Mouse (Mus musculus): ENCODE results near the gene Ubtd1. TPM values are rescaled to one million over a fixed set of nuclear protein-coding genes. Genes with fewer than 3 reads are reported as not detected.

Ubtd1 gene
- polyA plus RNA-seq, 1 experiment = 10.8 TPM

GRCm38 (mm10) chr19:42001253-42001980, 19.9 kb downstream of the Ubtd1 start:
- Histone ChIP-seq H3K27me3 (ENCODE audit: control insufficient read depth, insufficient read depth, low read length) (no peaks in the 10 kb centered on the region), H3K4me3 (ENCODE audit: low read depth, low read length) (no peak overlapping the region), H3K36me3 (ENCODE audit: control insufficient read depth, insufficient read depth, low read length) (no peaks in the 10 kb centered on the region), H3K27ac (ENCODE audit: insufficient read depth, low read depth, low read length) (no peak overlapping the region), H3K4me1 (ENCODE audit: control insufficient read depth, insufficient read depth, insufficient read length, low read length) (peaks cover 4% of the 10 kb centered on the region; the same call in 1 of the 2 replicates)
- no peak for TF ChIP-seq CTCF (IDR thresholded peaks at IDR 0.05; ENCODE audit: extremely low read depth, insufficient read length, insufficient replicate concordance, low read depth, low read length)
- TF ChIP-seq POLR2A (IDR thresholded peaks at IDR 0.05; ENCODE audit: low read depth, low read length) = no peak
- 88% methylated on average over 12 of the region's 12 CpGs for WGBS

GRCm38 (mm10) chr19:42004258-42004657, 22.7 kb downstream of the Ubtd1 start:
- Histone ChIP-seq H3K4me3 (ENCODE audit: low read depth, low read length) (no peak overlapping the region), H3K27me3 (ENCODE audit: control insufficient read depth, insufficient read depth, low read length) (no peaks in the 10 kb centered on the region), H3K27ac (ENCODE audit: insufficient read depth, low read depth, low read length) (no peak overlapping the region), H3K4me1 (ENCODE audit: control insufficient read depth, insufficient read depth, insufficient read length, low read length) (peaks cover 4% of the 10 kb centered on the region; the same call in 1 of the 2 replicates), H3K36me3 (ENCODE audit: control insufficient read depth, insufficient read depth, low read length) (no peaks in the 10 kb centered on the region)
- 81% methylated on average over 6 of the region's 6 CpGs for WGBS
- TF ChIP-seq POLR2A (IDR thresholded peaks at IDR 0.05; ENCODE audit: low read depth, low read length) = no peak
- no peak for TF ChIP-seq CTCF (IDR thresholded peaks at IDR 0.05; ENCODE audit: extremely low read depth, insufficient read length, insufficient replicate concordance, low read depth, low read length)

DNA sequence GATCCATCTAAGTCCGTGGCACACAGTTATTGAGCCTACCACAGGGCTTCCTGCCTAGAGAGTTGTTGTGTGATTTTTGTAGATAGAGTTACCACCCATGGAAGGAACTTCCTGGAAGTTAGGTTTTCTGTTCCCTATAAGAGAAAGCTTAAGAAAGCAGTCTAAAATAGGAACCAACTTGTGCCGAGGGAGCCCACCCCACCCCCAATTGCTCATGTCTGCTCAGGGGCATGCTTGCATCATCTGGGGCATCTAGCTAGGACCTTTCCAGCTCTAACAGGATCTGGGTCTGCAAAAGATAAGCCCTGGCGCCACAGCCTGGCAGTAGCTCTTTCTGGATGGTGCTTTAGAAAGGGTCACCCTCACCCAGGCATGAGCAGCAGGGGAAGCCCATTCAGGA, 24.1 kb downstream of the Ubtd1 start:
- Histone ChIP-seq H3K27ac (ENCODE audit: insufficient read depth, low read depth, low read length) (no peak overlapping the region), H3K4me1 (ENCODE audit: control insufficient read depth, insufficient read depth, insufficient read length, low read length) (peaks cover 4% of the 10 kb centered on the region; the same call in 1 of the 2 replicates), H3K4me3 (ENCODE audit: low read depth, low read length) (no peak overlapping the region), H3K27me3 (ENCODE audit: control insufficient read depth, insufficient read depth, low read length) (no peaks in the 10 kb centered on the region), H3K36me3 (ENCODE audit: control insufficient read depth, insufficient read depth, low read length) (no peaks in the 10 kb centered on the region)
- no peak for TF ChIP-seq CTCF (IDR thresholded peaks at IDR 0.05; ENCODE audit: extremely low read depth, insufficient read length, insufficient replicate concordance, low read depth, low read length)
- no peak for TF ChIP-seq POLR2A (IDR thresholded peaks at IDR 0.05; ENCODE audit: low read depth, low read length)
- 49% methylated on average over 3 of the region's 3 CpGs for WGBS

DNA sequence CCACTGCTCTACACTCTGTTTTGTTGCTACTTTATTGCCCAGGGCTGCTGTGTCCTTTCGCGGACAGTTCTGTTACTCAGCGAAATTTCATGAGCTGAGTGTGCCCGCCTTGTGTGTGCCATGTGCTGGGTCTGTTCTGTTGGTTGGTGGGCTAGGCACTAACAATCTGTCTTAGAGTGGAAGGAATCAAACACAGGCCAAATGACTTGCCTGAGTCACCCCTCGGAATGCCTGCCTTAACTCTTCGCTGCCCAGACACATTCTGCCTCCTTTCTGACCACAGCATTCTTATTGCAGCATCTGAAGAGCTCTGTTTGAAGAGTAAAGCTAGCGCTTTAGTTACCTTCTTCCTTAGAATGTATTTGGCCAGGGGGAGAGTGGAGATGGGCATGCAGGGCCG, 25.0 kb downstream of the Ubtd1 start:
- 60% methylated on average over 8 of the region's 8 CpGs for WGBS
- no peak for TF ChIP-seq CTCF (IDR thresholded peaks at IDR 0.05; ENCODE audit: extremely low read depth, insufficient read length, insufficient replicate concordance, low read depth, low read length)
- TF ChIP-seq POLR2A (IDR thresholded peaks at IDR 0.05; ENCODE audit: low read depth, low read length) = no peak
- no peaks in the 10 kb centered on the region for H3K36me3 ChIP-seq (ENCODE audit: control insufficient read depth, insufficient read depth, low read length)

GRCm38 (mm10) chr19:42008586-42008985, 27.0 kb downstream of the Ubtd1 start:
- 88% methylated on average over 3 of the region's 3 CpGs for WGBS
- Histone ChIP-seq H3K27ac (ENCODE audit: insufficient read depth, low read depth, low read length) (no peak overlapping the region), H3K4me3 (ENCODE audit: low read depth, low read length) (no peak overlapping the region)

More for the DNA sequence above, 25.0 kb downstream of the Ubtd1 start:
- Histone ChIP-seq H3K4me3 (ENCODE audit: low read depth, low read length) (no peak overlapping the region), H3K4me1 (ENCODE audit: control insufficient read depth, insufficient read depth, insufficient read length, low read length) (no peaks in the 10 kb centered on the region; the same call in 1 of the 2 replicates), H3K27ac (ENCODE audit: insufficient read depth, low read depth, low read length) (no peak overlapping the region), H3K27me3 (ENCODE audit: control insufficient read depth, insufficient read depth, low read length) (no peaks in the 10 kb centered on the region)

GRCm38 (mm10) chr19:42009067-42009466, 27.5 kb downstream of the Ubtd1 start:
- Histone ChIP-seq H3K4me3 (ENCODE audit: low read depth, low read length) (no peak overlapping the region), H3K27ac (ENCODE audit: insufficient read depth, low read depth, low read length) (no peak overlapping the region), H3K36me3 (ENCODE audit: control insufficient read depth, insufficient read depth, low read length) (no peaks in the 10 kb centered on the region), H3K4me1 (ENCODE audit: control insufficient read depth, insufficient read depth, insufficient read length, low read length) (no peaks in the 10 kb centered on the region; the same call in 1 of the 2 replicates), H3K27me3 (ENCODE audit: control insufficient read depth, insufficient read depth, low read length) (no peaks in the 10 kb centered on the region)
- WGBS = 78% methylated on average over 7 of the region's 7 CpGs
- TF ChIP-seq CTCF (IDR thresholded peaks at IDR 0.05; ENCODE audit: extremely low read depth, insufficient read length, insufficient replicate concordance, low read depth, low read length) (no peak), POLR2A (IDR thresholded peaks at IDR 0.05; ENCODE audit: low read depth, low read length) (no peak)

More at GRCm38 (mm10) chr19:42008586-42008985, 27.0 kb downstream of the Ubtd1 start:
- Histone ChIP-seq H3K36me3 (ENCODE audit: control insufficient read depth, insufficient read depth, low read length) (no peaks in the 10 kb centered on the region), H3K4me1 (ENCODE audit: control insufficient read depth, insufficient read depth, insufficient read length, low read length) (no peaks in the 10 kb centered on the region; the same call in 1 of the 2 replicates), H3K27me3 (ENCODE audit: control insufficient read depth, insufficient read depth, low read length) (no peaks in the 10 kb centered on the region)
- TF ChIP-seq CTCF (IDR thresholded peaks at IDR 0.05; ENCODE audit: extremely low read depth, insufficient read length, insufficient replicate concordance, low read depth, low read length) = no peak
- no peak for TF ChIP-seq POLR2A (IDR thresholded peaks at IDR 0.05; ENCODE audit: low read depth, low read length)

GRCm38 (mm10) chr19:42010436-42010835, 28.9 kb downstream of the Ubtd1 start:
- H3K27ac ChIP-seq (ENCODE audit: insufficient read depth, low read depth, low read length) = no peak overlapping the region
- H3K27me3 ChIP-seq (ENCODE audit: control insufficient read depth, insufficient read depth, low read length) = no peaks in the 10 kb centered on the region
- no peak overlapping the region for H3K4me3 ChIP-seq (ENCODE audit: low read depth, low read length)
- 82% methylated on average over 4 of the region's 4 CpGs for WGBS
- TF ChIP-seq POLR2A (IDR thresholded peaks at IDR 0.05; ENCODE audit: low read depth, low read length) = no peak
- TF ChIP-seq CTCF (IDR thresholded peaks at IDR 0.05; ENCODE audit: extremely low read depth, insufficient read length, insufficient replicate concordance, low read depth, low read length) = no peak
- no peaks in the 10 kb centered on the region; the same call in 1 of the 2 replicates for H3K4me1 ChIP-seq (ENCODE audit: control insufficient read depth, insufficient read depth, insufficient read length, low read length)
- H3K36me3 ChIP-seq (ENCODE audit: control insufficient read depth, insufficient read depth, low read length) = no peaks in the 10 kb centered on the region

Data from small intestine, adult 2 months (tissue).